Mouse (Mus musculus) hindbrain, embryonic 10.5 days (tissue): Measurements from ENCODE around the gene Agbl4. TPM values are rescaled to one million over a fixed set of nuclear protein-coding genes. Genes with fewer than 3 reads are reported as not detected.

Source experiments
- DNase-seq: peaks from one replicate; pipeline ENCODE4 v3.0.0-alpha.2; 2017; ENCODE audit warnings: low spot score
- H3K27ac ChIP-seq: fragments of 300-500 bp; sonication (generic); 2 replicates; pipeline ENCODE4 v1.5.1; 2016; ENCODE audit warnings: mild to moderate bottlenecking, moderate library complexity
- H3K27me3 ChIP-seq: fragments of 300-500 bp; sonication (generic); 2 replicates; pipeline ENCODE4 v1.6.1; 2016; ENCODE audit warnings: mild to moderate bottlenecking; ENCODE audit not compliant: poor library complexity, insufficient read depth, severe bottlenecking
- H3K36me3 ChIP-seq: fragments of 300-500 bp; sonication (generic); 2 replicates; pipeline ENCODE4 v1.6.1; 2016; ENCODE audit warnings: mild to moderate bottlenecking, moderate library complexity
- H3K4me1 ChIP-seq: fragments of 300-500 bp; sonication (generic); replicated peaks from 2 replicates; pipeline ENCODE4 v1.6.1; 2016; ENCODE audit warnings: mild to moderate bottlenecking
- H3K4me3 ChIP-seq: fragments of 300-500 bp; sonication (generic); 2 replicates; pipeline ENCODE4 v1.5.1; 2016; ENCODE audit warnings: mild to moderate bottlenecking, moderate library complexity
- H3K9me3 ChIP-seq: fragments of 300-500 bp; sonication (generic); 2 replicates; pipeline ENCODE4 v1.6.1; 2016; ENCODE audit warnings: mild to moderate bottlenecking, moderate library complexity
- WGBS: fragments of 180-500 bp; shearing (Covaris S2); methylation state at CpG from one replicate; pipeline ENCODE4 v1.1.7; 2016; 5-methylcytosine and 5-hydroxymethylcytosine counted together
- polyA plus RNA-seq: library from polyadenylated mRNA; unstranded; fragments of >200 nt; fragmentation: Nextera tagmentation; extraction: Ambion mirVana; gene quantifications from 2 replicates; pipeline ENCODE4 v1.2.1, GENCODE M21; 2016

Agbl4 gene
- polyA plus RNA-seq, 1 experiment from 2014 or later, result 1.4 TPM

- WGBS, result 73% methylated on average over 2 of the region's 2 CpGs
- Histone ChIP-seq H3K27ac (no peak overlapping the region), H3K27me3 (no peaks in the 10 kb centered on the region), H3K36me3 (no peaks in the 10 kb centered on the region), H3K4me1 (no peaks in the 10 kb centered on the region), H3K4me3 (no peak overlapping the region), H3K9me3 (no peaks in the 10 kb centered on the region)
- no peak for DNase-seq
Observed at GRCm38 (mm10) chr4:111704126-111704525, 1306.7 kb downstream of the Agbl4 start.

GRCm38 (mm10) chr4:111704975-111705374 is 1307.5 kb downstream of the Agbl4 start:
- no peaks in the 10 kb centered on the region for H3K4me1 ChIP-seq
- H3K4me3 ChIP-seq, result no peak overlapping the region
- no peak for DNase-seq
- H3K36me3 ChIP-seq, result no peaks in the 10 kb centered on the region
- H3K27me3 ChIP-seq, result no peaks in the 10 kb centered on the region
- WGBS, result 75% methylated on average over 3 of the region's 3 CpGs
- no peak overlapping the region for H3K27ac ChIP-seq
- H3K9me3 ChIP-seq, result no peaks in the 10 kb centered on the region

Other genes with a start within 250 kb of the Agbl4 start
- 196 and 220 TPM in 2 replicates for gene Elavl4, start 45.8 kb upstream of the Agbl4 start, polyA plus RNA-seq